Mouse (Mus musculus) midbrain, embryonic 10.5 days (tissue): ENCODE data around the gene Ttc28. TPM values are rescaled to one million over a fixed set of nuclear protein-coding genes. Genes with fewer than 3 reads are reported as not detected.
"Not testable (repeated sequence)": the region's sequence is repeated elsewhere in the genome, so short reads cannot be mapped to it uniquely, and the experiment has no call there.

Experiments used
- DNase-seq: peaks from one replicate; pipeline ENCODE4 v3.0.0-alpha.2; 2017; ENCODE audit warnings: low spot score
- H3K27ac ChIP-seq: fragments of 300-500 bp; sonication (generic); replicated peaks from 2 replicates; pipeline ENCODE4 v1.5.1; 2016; ENCODE audit warnings: mild to moderate bottlenecking
- H3K27me3 ChIP-seq: fragments of 300-500 bp; sonication (generic); 2 replicates; pipeline ENCODE4 v1.6.1; 2016; ENCODE audit warnings: low read depth, mild to moderate bottlenecking; ENCODE audit not compliant: poor library complexity, severe bottlenecking
- H3K36me3 ChIP-seq: fragments of 300-500 bp; sonication (generic); 2 replicates; pipeline ENCODE4 v1.6.1; 2016; ENCODE audit warnings: mild to moderate bottlenecking, moderate library complexity
- H3K4me1 ChIP-seq: fragments of 300-500 bp; sonication (generic); 2 replicates; pipeline ENCODE4 v1.6.1; 2016
- H3K4me3 ChIP-seq: fragments of 300-500 bp; sonication (generic); 2 replicates; pipeline ENCODE4 v1.5.1; 2016; ENCODE audit warnings: mild to moderate bottlenecking, moderate library complexity
- H3K9me3 ChIP-seq: fragments of 300-500 bp; sonication (generic); replicated peaks from 2 replicates; pipeline ENCODE4 v1.6.1; 2016; ENCODE audit warnings: mild to moderate bottlenecking
- WGBS: fragments of 180-500 bp; shearing (Covaris S2); methylation state at CpG from one replicate; pipeline ENCODE4 v1.1.7; 2016; 5-methylcytosine and 5-hydroxymethylcytosine counted together
- polyA plus RNA-seq: library from polyadenylated mRNA; unstranded; fragments of >200 nt; fragmentation: Nextera tagmentation; extraction: Ambion mirVana; gene quantifications from 2 replicates; pipeline ENCODE4 v1.2.1, GENCODE M21; 2016

The Ttc28 gene
- polyA plus RNA-seq, 1 experiment from 2014 or later = 9.4 TPM

GRCm38 (mm10) chr5:110860445-110860844 lies 19.2 kb upstream of the Ttc28 start:
- no peaks in the 10 kb centered on the region for H3K9me3 ChIP-seq
- no peak for DNase-seq
- H3K36me3 ChIP-seq = peaks cover 95% of the 10 kb centered on the region
- WGBS = 91% methylated on average over 5 of the region's 5 CpGs
- H3K4me3 ChIP-seq = no peak overlapping the region
- H3K4me1 ChIP-seq = peaks cover 3% of the 10 kb centered on the region; the same call in 1 of the 2 replicates
- no peak overlapping the region for H3K27ac ChIP-seq
- H3K27me3 ChIP-seq = no peaks in the 10 kb centered on the region

- 70% methylated on average over 4 of the region's 4 CpGs for WGBS
- no peaks in the 10 kb centered on the region for H3K9me3 ChIP-seq
- H3K4me3 ChIP-seq = no peak overlapping the region
- DNase-seq = no peak
- peaks cover 28% of the 10 kb centered on the region for H3K4me1 ChIP-seq
- H3K27me3 ChIP-seq = no peaks in the 10 kb centered on the region
- H3K36me3 ChIP-seq = peaks cover 91% of the 10 kb centered on the region
- peak overlapping the region; percentile 75 for H3K27ac ChIP-seq
These were observed 11.1 kb upstream of the Ttc28 start for GRCm38 (mm10) chr5:110868460-110868859.

GRCm38 (mm10) chr5:110869242-110869669 lies 10.3 kb upstream of the Ttc28 start:
- H3K4me1 ChIP-seq = peaks cover 30% of the 10 kb centered on the region

GRCm38 (mm10) chr5:110873160-110873559 lies 6.4 kb upstream of the Ttc28 start:
- H3K9me3 ChIP-seq = no peaks in the 10 kb centered on the region
- H3K4me1 ChIP-seq = peaks cover 30% of the 10 kb centered on the region
- no peaks in the 10 kb centered on the region; the same call in 1 of the 2 replicates for H3K27me3 ChIP-seq
- no peak for DNase-seq
- 76% methylated on average over 6 of the region's 6 CpGs for WGBS
- peaks cover 69% of the 10 kb centered on the region for H3K36me3 ChIP-seq
- H3K27ac ChIP-seq = no peak overlapping the region; the same call in 1 of the 2 replicates
- no peak overlapping the region for H3K4me3 ChIP-seq

More at GRCm38 (mm10) chr5:110869242-110869669, 10.3 kb upstream of the Ttc28 start:
- Histone ChIP-seq H3K27ac (peak overlapping the region; percentile 75), H3K9me3 (no peaks in the 10 kb centered on the region), H3K27me3 (no peaks in the 10 kb centered on the region), H3K4me3 (no peak overlapping the region), H3K36me3 (peaks cover 91% of the 10 kb centered on the region)
- DNase-seq = no peak
- WGBS = 54% methylated on average over 8 of the region's 8 CpGs

- no peaks in the 10 kb centered on the region; the same call in 1 of the 2 replicates for H3K27me3 ChIP-seq
- DNase-seq = no peak
These were observed 4.9 kb upstream of the Ttc28 start for GRCm38 (mm10) chr5:110874711-110875110.

GRCm38 (mm10) chr5:110875286-110875685 lies 4.3 kb upstream of the Ttc28 start:
- no peak for DNase-seq
- H3K4me1 ChIP-seq = peaks cover 23% of the 10 kb centered on the region
- H3K4me3 ChIP-seq = no peak overlapping the region
- H3K27ac ChIP-seq = peak overlapping the region; percentile 46; the same call in 1 of the 2 replicates
- 100% methylated on average over 1 of the region's 1 CpGs for WGBS
- no peaks in the 10 kb centered on the region for H3K9me3 ChIP-seq
- H3K27me3 ChIP-seq = no peaks in the 10 kb centered on the region; the same call in 1 of the 2 replicates
- peaks cover 51% of the 10 kb centered on the region for H3K36me3 ChIP-seq

More at GRCm38 (mm10) chr5:110874711-110875110, 4.9 kb upstream of the Ttc28 start:
- H3K4me1 ChIP-seq = peaks cover 24% of the 10 kb centered on the region
- H3K27ac ChIP-seq = no peak overlapping the region
- no peaks in the 10 kb centered on the region for H3K9me3 ChIP-seq
- no peak overlapping the region for H3K4me3 ChIP-seq
- H3K36me3 ChIP-seq = peaks cover 57% of the 10 kb centered on the region

GRCm38 (mm10) chr5:110877666-110878505 lies 1.7 kb upstream of the Ttc28 start:
- Histone ChIP-seq H3K4me3 (no peak overlapping the region), H3K27me3 (no peaks in the 10 kb centered on the region; the same call in 1 of the 2 replicates), H3K9me3 (no peaks in the 10 kb centered on the region), H3K4me1 (peaks cover 27% of the 10 kb centered on the region), H3K36me3 (peaks cover 38% of the 10 kb centered on the region), H3K27ac (no peak overlapping the region)
- whole genome bisulfite sequencing = 84% methylated on average over 5 of the region's 5 CpGs
- no peak for DNase-seq

GRCm38 (mm10) chr5:110878526-110878925 lies 1.1 kb upstream of the Ttc28 start:
- H3K36me3 ChIP-seq = peaks cover 36% of the 10 kb centered on the region
- H3K4me1 ChIP-seq = peaks cover 25% of the 10 kb centered on the region
- H3K9me3 ChIP-seq, H3K27ac ChIP-seq, H3K4me3 ChIP-seq, DNase-seq, H3K27me3 ChIP-seq: not testable (repeated sequence)
- 98% methylated on average over 1 of the region's 1 CpGs for WGBS

GRCm38 (mm10) chr5:110879042-110879441 lies 561 bp upstream of the Ttc28 start:
- peaks cover 34% of the 10 kb centered on the region for H3K36me3 ChIP-seq
- no peak for DNase-seq
- peaks cover 25% of the 10 kb centered on the region for H3K4me1 ChIP-seq
- peak overlapping the region; percentile 97 for H3K27ac ChIP-seq
- H3K4me3 ChIP-seq = peak overlapping the region; percentile 91
- no peaks in the 10 kb centered on the region for H3K9me3 ChIP-seq
- WGBS = 59% methylated on average over 7 of the region's 7 CpGs
- no peaks in the 10 kb centered on the region; the same call in 1 of the 2 replicates for H3K27me3 ChIP-seq

GRCm38 (mm10) chr5:110888596-110888995 lies 9.0 kb downstream of the Ttc28 start:
- H3K4me1 ChIP-seq = no peaks in the 10 kb centered on the region
- DNase-seq = no peak
- H3K27me3 ChIP-seq = no peaks in the 10 kb centered on the region
- WGBS = 87% methylated on average over 4 of the region's 4 CpGs
- no peaks in the 10 kb centered on the region for H3K9me3 ChIP-seq
- H3K27ac ChIP-seq = no peak overlapping the region
- peaks cover 57% of the 10 kb centered on the region for H3K36me3 ChIP-seq
- H3K4me3 ChIP-seq = no peak overlapping the region

- WGBS = 77% methylated on average over 1 of the region's 1 CpGs
- no peaks in the 10 kb centered on the region for H3K9me3 ChIP-seq
- peaks cover 60% of the 10 kb centered on the region for H3K36me3 ChIP-seq
These were observed 10.3 kb downstream of the Ttc28 start for GRCm38 (mm10) chr5:110889945-110890344.

GRCm38 (mm10) chr5:110890561-110890960 lies 11.0 kb downstream of the Ttc28 start:
- WGBS = 92% methylated on average over 3 of the region's 3 CpGs
- Histone ChIP-seq H3K27ac (no peak overlapping the region), H3K9me3 (no peaks in the 10 kb centered on the region), H3K36me3 (peaks cover 60% of the 10 kb centered on the region), H3K27me3 (no peaks in the 10 kb centered on the region), H3K4me1 (no peaks in the 10 kb centered on the region), H3K4me3 (no peak overlapping the region)
- no peak for DNase-seq

More at GRCm38 (mm10) chr5:110889945-110890344, 10.3 kb downstream of the Ttc28 start:
- no peaks in the 10 kb centered on the region for H3K4me1 ChIP-seq
- H3K4me3 ChIP-seq = no peak overlapping the region
- H3K27ac ChIP-seq = no peak overlapping the region
- no peak for DNase-seq
- no peaks in the 10 kb centered on the region for H3K27me3 ChIP-seq
